Mouse (Mus musculus) myocyte (in vitro differentiated cells): ENCODE data around the gene Nbas.

ENCODE experiments used
- E2F4 ChIP-seq: IDR thresholded peaks from one replicate; pipeline ENCODE4 v1.6.1; 2011; ENCODE audit warnings: mild to moderate bottlenecking, control low read depth, moderate library complexity; ENCODE audit not compliant: insufficient read depth
- MAX ChIP-seq: IDR thresholded peaks from one replicate; pipeline ENCODE4 v1.6.1; 2011; ENCODE audit warnings: low read depth, mild to moderate bottlenecking, control low read depth
- POLR2A ChIP-seq: IDR thresholded peaks from one replicate; pipeline ENCODE4 v1.6.1; 2011; ENCODE audit warnings: low read depth, mild to moderate bottlenecking, control low read depth, moderate library complexity; ENCODE audit not compliant: insufficient read length
- POLR2AphosphoS2 ChIP-seq: IDR thresholded peaks from one replicate; pipeline ENCODE4 v1.6.1; 2011; ENCODE audit warnings: low read depth, control low read depth; ENCODE audit not compliant: insufficient read length
- SRF ChIP-seq: IDR thresholded peaks from one replicate; pipeline ENCODE4 v1.6.1; 2011; ENCODE audit warnings: low read depth; ENCODE audit not compliant: control insufficient read depth, insufficient read length
- TCF12 ChIP-seq: IDR thresholded peaks from one replicate; pipeline ENCODE4 v1.6.1; 2011; ENCODE audit warnings: mild to moderate bottlenecking, control low read depth; ENCODE audit not compliant: poor library complexity, insufficient read depth, severe bottlenecking
- TCF3 ChIP-seq: IDR thresholded peaks from one replicate; pipeline ENCODE4 v1.6.1; 2011; ENCODE audit warnings: low read depth, control low read depth; ENCODE audit not compliant: insufficient read length

GRCm38 (mm10) chr12:13587675-13588074 lies 318.7 kb downstream of the Nbas start:
- no peak for TF ChIP-seq TCF12
- TF ChIP-seq POLR2AphosphoS2, result no peak
- no peak for TF ChIP-seq TCF3
- no peak for TF ChIP-seq E2F4
- TF ChIP-seq SRF, result no peak
- no peak for TF ChIP-seq POLR2A
- TF ChIP-seq MAX, result no peak
